Mouse (Mus musculus): ENCODE data around the gene Mical2. TPM values are rescaled to one million over a fixed set of nuclear protein-coding genes. Genes with fewer than 3 reads are reported as not detected.

Gene Mical2
- total and polyA plus RNA-seq, 3 experiments = 44.8 to 89.1 (median 87.7) TPM

DNA sequence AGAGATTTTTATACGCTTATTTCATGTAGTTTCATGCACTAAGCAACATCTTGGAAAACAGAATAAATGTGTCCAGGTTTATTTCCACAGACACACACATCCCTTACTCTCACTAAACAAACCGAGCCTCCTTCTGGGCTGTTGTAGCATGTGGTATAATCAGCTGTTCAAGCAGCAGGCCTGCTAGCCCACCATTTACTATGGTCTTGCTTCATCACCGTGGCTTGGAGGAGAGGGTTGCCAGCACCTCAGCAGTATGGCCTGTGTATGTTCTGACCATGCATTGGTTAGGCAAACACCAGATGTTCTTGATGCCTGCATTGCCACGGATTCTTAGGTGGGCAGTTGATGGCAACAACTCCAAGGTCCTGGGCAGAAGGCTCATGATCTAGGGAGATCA, 232.3 kb downstream of the Mical2 start:
- Histone ChIP-seq H3K9ac (ENCODE audit: low read depth, low read length) (no peak overlapping the region), H3K4me3 (no peak overlapping the region), H3K27me3 (ENCODE audit: control insufficient read depth, insufficient read depth, low read length) (no peaks in the 10 kb centered on the region), H3K4me1 (ENCODE audit: control insufficient read depth, insufficient read depth, low read length) (peaks cover 15% of the 10 kb centered on the region), H3K36me3 (ENCODE audit: control insufficient read depth, insufficient read depth, low read length) (no peaks in the 10 kb centered on the region), H3K27ac (no peak overlapping the region), H3K79me2 (replicated peaks; ENCODE audit: control insufficient read depth, insufficient read depth, low read length) (peaks cover 9% of the 10 kb centered on the region)
- 91% methylated on average over 4 of the region's 4 CpGs for WGBS
- intact Hi-C loops (cut with DNase I) = no loop called here
- TF ChIP-seq POLR2A (IDR thresholded peaks at IDR 0.05; ENCODE audit: insufficient read depth, low read depth, low read length) (no peak), CTCF (IDR thresholded peaks at IDR 0.05) (no peak), EP300 (IDR thresholded peaks at IDR 0.05; ENCODE audit: insufficient read depth, low read depth, low read length) (no peak)
- no peak for DNase-seq

GRCm38 (mm10) chr7:112458440-112458839, 232.8 kb downstream of the Mical2 start:
- intact Hi-C loops (cut with DNase I) = no loop called here
- 51% methylated on average over 5 of the region's 5 CpGs for WGBS
- H3K4me1 ChIP-seq (ENCODE audit: control insufficient read depth, insufficient read depth, low read length) = peaks cover 15% of the 10 kb centered on the region
- no peak overlapping the region for H3K4me3 ChIP-seq
- H3K27me3 ChIP-seq (ENCODE audit: control insufficient read depth, insufficient read depth, low read length) = no peaks in the 10 kb centered on the region
- H3K79me2 ChIP-seq (replicated peaks; ENCODE audit: control insufficient read depth, insufficient read depth, low read length) = peaks cover 9% of the 10 kb centered on the region
- H3K36me3 ChIP-seq (ENCODE audit: control insufficient read depth, insufficient read depth, low read length) = no peaks in the 10 kb centered on the region
- H3K27ac ChIP-seq = no peak overlapping the region
- peak; percentile 41 to 48 for DNase-seq
- no peak overlapping the region for H3K9ac ChIP-seq (ENCODE audit: low read depth, low read length)
- no peak for TF ChIP-seq CTCF (IDR thresholded peaks at IDR 0.05)
- TF ChIP-seq POLR2A (IDR thresholded peaks at IDR 0.05; ENCODE audit: insufficient read depth, low read depth, low read length) = no peak
- TF ChIP-seq EP300 (IDR thresholded peaks at IDR 0.05; ENCODE audit: insufficient read depth, low read depth, low read length) = no peak

Other genes with a start within 250 kb of the Mical2 start
- 10 to 100 TPM; 78.0 to 90.2 TPM for gene Usp47, start 202.4 kb upstream of the Mical2 start, total RNA-seq (2021)
- gene Usp47, start 202.4 kb upstream of the Mical2 start, polyA plus RNA-seq (2012; rRNA removed) = 15.7 and 33.8 TPM in 2 replicates
- 10 to 100 TPM; 45.1 to 45.7 TPM for gene Dkk3, start 66.8 kb upstream of the Mical2 start, total RNA-seq (2021)
- gene Dkk3, start 66.8 kb upstream of the Mical2 start, polyA plus RNA-seq (2012; rRNA removed) = 48.3 and 52.1 TPM in 2 replicates
- 10 to 100 TPM; 44.3 to 45.5 TPM for gene Parva, start 201.6 kb downstream of the Mical2 start, total RNA-seq (2021)
- 30.7 and 43.5 TPM in 2 replicates for gene Parva, start 201.6 kb downstream of the Mical2 start, polyA plus RNA-seq (2012; rRNA removed)